Mouse (Mus musculus) T-helper 17 cell (primary cell): Measurements from ENCODE around the gene Nfic.

ENCODE experiments used
- in situ Hi-C, 2 experiments: fragments of 300-600 bp; cut with MboI, MseI; formaldehyde crosslinking; loops; 1 replicate in 1 of 2; 2 replicates in 1 of 2; pipeline ENCODE4 v1.15.1; 2025; ENCODE audit warnings: high pct_unique_total_duplicates in 2 of 2

The Nfic gene

GRCm38 (mm10) chr10:81406504-81407440 lies 48.7 kb downstream of the Nfic start:
- in situ Hi-C loops = no loop called here

GRCm38 (mm10) chr10:81405588-81406201 lies 49.7 kb downstream of the Nfic start:
- in situ Hi-C loops = no loop called here

GRCm38 (mm10) chr10:81404720-81405119 lies 50.7 kb downstream of the Nfic start:
- in situ Hi-C loops = no loop called here

- in situ Hi-C loops = no loop called here
These were observed 51.4 kb downstream of the Nfic start for GRCm38 (mm10) chr10:81404082-81404481.

- in situ Hi-C loops = no loop called here
These were observed 51.9 kb downstream of the Nfic start for GRCm38 (mm10) chr10:81403511-81403910.

- in situ Hi-C loops = no loop called here
These were observed 53.1 kb downstream of the Nfic start for GRCm38 (mm10) chr10:81402227-81402765.

GRCm38 (mm10) chr10:81401521-81402226 lies 53.8 kb downstream of the Nfic start:
- in situ Hi-C loops = no loop called here

GRCm38 (mm10) chr10:81401205-81401520 lies 54.3 kb downstream of the Nfic start:
- in situ Hi-C loops = no loop called here

- in situ Hi-C loops = no loop called here
These were observed 54.8 kb downstream of the Nfic start for GRCm38 (mm10) chr10:81400371-81401204.

- in situ Hi-C loops = no loop called here
These were observed 55.6 kb downstream of the Nfic start for GRCm38 (mm10) chr10:81399798-81400308.

- in situ Hi-C loops = no loop called here
These were observed 56.1 kb downstream of the Nfic start for GRCm38 (mm10) chr10:81399296-81399695.

- in situ Hi-C loops = no loop called here
These were observed 58.7 kb downstream of the Nfic start for GRCm38 (mm10) chr10:81396749-81397148.

- in situ Hi-C loops = no loop called here
These were observed 59.6 kb downstream of the Nfic start for GRCm38 (mm10) chr10:81395865-81396264.

GRCm38 (mm10) chr10:81395127-81395526 lies 60.3 kb downstream of the Nfic start:
- in situ Hi-C loops = no loop called here

- in situ Hi-C loops = loop anchor here (5.0 kb wide), 3 partner anchors 49 to 139 kb away; no protein-coding TSS in a partner anchor
These were observed 61.9 kb downstream of the Nfic start for GRCm38 (mm10) chr10:81393456-81394063.

GRCm38 (mm10) chr10:81392781-81393185 lies 62.7 kb downstream of the Nfic start, which contains the start of gene Smim24:
TSS of gene Smim24 (plus strand) at chr10:81393051.
- in situ Hi-C loops = loop anchor here (5.0 kb wide), 3 partner anchors 50 to 140 kb away; no protein-coding TSS in a partner anchor

GRCm38 (mm10) chr10:81392270-81392669 lies 63.2 kb downstream of the Nfic start:
- in situ Hi-C loops = loop anchor here (5.0 kb wide), 3 partner anchors 50 to 140 kb away; no protein-coding TSS in a partner anchor

GRCm38 (mm10) chr10:81390678-81390965 lies 64.8 kb downstream of the Nfic start:
- in situ Hi-C loops = loop anchor here (5.0 kb wide), 3 partner anchors 52 to 142 kb away; no protein-coding TSS in a partner anchor

GRCm38 (mm10) chr10:81389801-81390677 lies 65.4 kb downstream of the Nfic start:
- in situ Hi-C loops = loop anchor here (5.0 kb wide), 3 partner anchors 52 to 142 kb away; no protein-coding TSS in a partner anchor
